Mouse (Mus musculus): Measurements from ENCODE around the gene Rere.

DNA sequence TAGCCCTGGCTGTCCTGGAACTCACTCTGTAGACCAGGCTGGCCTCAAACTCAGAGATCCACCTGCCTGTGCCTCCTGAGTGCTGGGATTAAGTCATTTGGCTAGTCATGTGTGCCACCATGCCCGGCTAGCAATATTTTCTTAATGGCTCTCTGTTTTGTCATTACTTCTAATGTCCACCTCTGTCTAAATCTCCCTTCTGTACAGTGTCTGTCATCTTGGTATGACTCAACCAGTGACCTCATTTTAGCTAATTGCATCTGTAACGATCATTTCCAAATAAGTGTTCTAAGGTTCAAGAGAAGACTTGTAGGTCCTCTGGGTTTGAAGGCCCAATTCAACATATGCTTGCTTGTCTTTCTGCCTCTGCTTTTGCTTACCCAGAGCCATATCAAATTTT lies 71.3 kb downstream of the Rere start:
- TF ChIP-seq CTCF (IDR thresholded peaks at IDR 0.05; ENCODE audit: insufficient read depth, low read length) = no peak
- no peak for TF ChIP-seq POLR2A (IDR thresholded peaks at IDR 0.05; ENCODE audit: borderline replicate concordance, extremely low read depth, low read depth, low read length)
